Mouse (Mus musculus) erythroblast, embryonic 14.5 days (primary cell): ENCODE data around the gene Lep. TPM values are rescaled to one million over a fixed set of nuclear protein-coding genes. Genes with fewer than 3 reads are reported as not detected.

ENCODE experiments used
- H3K27me3 ChIP-seq: 2 replicates; pipeline ENCODE4 v1.6.1; 2012; ENCODE audit warnings: inconsistent platforms; ENCODE audit not compliant: control insufficient read depth
- H3K36me3 ChIP-seq: 2 replicates; pipeline ENCODE4 v1.6.1; 2012; ENCODE audit warnings: mild to moderate bottlenecking, inconsistent platforms; ENCODE audit not compliant: control insufficient read depth
- H3K4me1 ChIP-seq: 2 replicates; pipeline ENCODE4 v1.6.1; 2012; ENCODE audit warnings: inconsistent platforms; ENCODE audit not compliant: control insufficient read depth
- H3K4me3 ChIP-seq: replicated peaks from 2 replicates; pipeline ENCODE3; 2012; ENCODE audit warnings: moderate library complexity, mild to moderate bottlenecking, inconsistent platforms
- H3K9me3 ChIP-seq: 2 replicates; pipeline ENCODE4 v1.6.1; 2012; ENCODE audit warnings: low read length, inconsistent platforms, mixed read lengths; ENCODE audit not compliant: control insufficient read depth
- GATA1 ChIP-seq: IDR thresholded peaks from 2 replicates; pipeline ENCODE4 v1.6.1; 2012; ENCODE audit warnings: low read length, inconsistent platforms, mixed read lengths
- TAL1 ChIP-seq: IDR thresholded peaks from 3 replicates; pipeline ENCODE4 v1.6.1; 2012; ENCODE audit warnings: low read length, inconsistent platforms, mixed read lengths
- polyA plus RNA-seq: library from polyadenylated mRNA; stranded (reverse); fragments of >175 nt; gene quantifications from 2 replicates; pipeline ENCODE4 v1.2.3, GENCODE M21; 2012

Gene Lep
- polyA plus RNA-seq, 1 experiment = not detected

DNA sequence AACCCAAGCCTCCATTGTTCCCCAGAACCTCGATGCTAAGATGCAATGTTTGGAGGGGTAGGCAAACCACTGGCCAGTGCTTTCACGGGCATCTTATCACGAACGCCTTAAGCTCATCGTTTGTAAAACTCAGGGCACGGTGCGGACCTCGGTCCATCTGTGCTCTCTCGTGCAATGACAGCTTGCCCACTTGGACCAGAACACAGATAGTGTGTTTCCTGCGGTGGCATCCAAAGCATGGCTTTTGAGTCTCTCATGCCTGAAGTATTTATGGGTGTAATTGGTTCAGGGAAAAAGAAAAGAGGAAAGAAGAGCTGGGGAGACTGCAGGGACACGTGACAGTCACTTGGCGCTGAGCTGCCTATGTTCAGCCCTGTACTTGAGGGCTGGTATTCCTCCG lies 60.0 kb downstream of the Lep start:
- TF ChIP-seq GATA1 = no peak
- TF ChIP-seq TAL1 = no peak
- H3K36me3 ChIP-seq = peaks cover 6% of the 10 kb centered on the region

More for the DNA sequence above, 60.0 kb downstream of the Lep start:
- H3K4me3 ChIP-seq = no peak overlapping the region
- no peaks in the 10 kb centered on the region for H3K9me3 ChIP-seq
- H3K4me1 ChIP-seq = no peaks in the 10 kb centered on the region
- H3K27me3 ChIP-seq = no peaks in the 10 kb centered on the region

Other genes starting within 250 kb of the Lep start
- not detected in 2 replicates for gene Lrrc4, start 228.5 kb upstream of the Lep start, polyA plus RNA-seq
- 0.50 and 0.55 TPM in 2 replicates for gene Rbm28, start 104.8 kb downstream of the Lep start, polyA plus RNA-seq
- 0.02 TPM in 1 of 2 replicates, not detected in the other for gene Prrt4, start 119.4 kb downstream of the Lep start, polyA plus RNA-seq
- gene Impdh1, start 156.1 kb downstream of the Lep start, polyA plus RNA-seq = 1.7 and 1.8 TPM in 2 replicates
- 0.76 and 0.80 TPM in 2 replicates for gene Hilpda, start 212.3 kb downstream of the Lep start, polyA plus RNA-seq
- gene Fam71f2, start 219.4 kb downstream of the Lep start, polyA plus RNA-seq = not detected in 2 replicates